Mouse (Mus musculus) cerebellum, adult 2 months (tissue): ENCODE results near the gene Med24.

ENCODE experiments used
- CTCF ChIP-seq: fragments of 200-500 bp; IDR thresholded peaks from 2 replicates; pipeline ENCODE4 v1.5.1; 2011; ENCODE audit warnings: low read depth, mild to moderate bottlenecking, control low read depth, low read length, moderate library complexity, borderline replicate concordance; ENCODE audit not compliant: insufficient read depth
- POLR2A ChIP-seq: fragments of 200-500 bp; IDR thresholded peaks from 2 replicates; pipeline ENCODE4 v1.6.1; 2011; ENCODE audit warnings: low read length, control low read depth, borderline replicate concordance; ENCODE audit not compliant: insufficient read depth

GRCm38 (mm10) chr11:98693746-98694145 is 35.5 kb downstream of the Med24 start:
- TF ChIP-seq POLR2A: no peak
- TF ChIP-seq CTCF: no peak
